Mouse (Mus musculus): ENCODE measurements at regions not wholly inside any gene's neighbourhood (a gene's known extent, or its start where the extent isn't known, plus 50 kb on each side); places are given as distances from the start of the nearest gene placed in this dataset.

DNA sequence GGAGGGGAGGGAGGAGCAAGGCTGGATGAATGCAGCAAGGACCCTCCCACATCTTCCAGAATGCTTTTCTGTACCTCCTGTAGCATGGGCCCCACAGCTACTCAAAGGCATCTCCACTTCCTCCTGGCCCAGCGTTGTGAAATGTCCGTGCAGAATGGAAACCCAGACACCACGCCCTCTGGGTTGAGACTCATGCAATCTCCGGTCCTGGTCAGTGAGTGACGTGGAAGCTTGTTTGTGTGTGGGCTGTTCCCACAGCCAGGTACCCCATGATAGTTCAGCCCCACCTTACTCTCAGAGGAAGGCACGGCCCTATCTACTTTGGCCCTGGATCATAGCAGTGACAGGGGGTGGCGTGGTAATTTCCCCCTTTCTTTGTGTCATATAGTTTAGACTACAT lies 120.8 kb upstream of the Cxcr4 start:
- DNase-seq: no peak

DNA sequence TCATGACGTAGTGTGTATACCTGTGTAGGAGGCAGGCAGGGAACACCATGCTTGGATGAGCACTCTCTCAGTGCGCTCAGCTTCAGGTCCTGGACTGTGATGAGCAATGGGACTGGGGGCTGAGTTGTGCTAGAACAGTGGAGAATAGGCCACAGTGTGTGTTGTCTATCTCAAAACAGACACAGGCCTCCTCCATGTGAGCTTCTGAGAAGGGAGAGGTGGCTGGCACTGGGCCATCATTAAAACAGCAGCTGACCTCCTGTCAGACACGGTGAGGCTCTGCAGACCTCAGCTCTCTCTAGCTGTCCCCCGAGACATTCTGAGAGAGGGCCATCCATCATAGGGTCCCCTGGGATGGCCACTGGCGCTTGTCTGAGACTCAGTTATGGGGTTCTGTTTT lies 119.0 kb upstream of the Cxcr4 start:
- DNase-seq: no peak

DNA sequence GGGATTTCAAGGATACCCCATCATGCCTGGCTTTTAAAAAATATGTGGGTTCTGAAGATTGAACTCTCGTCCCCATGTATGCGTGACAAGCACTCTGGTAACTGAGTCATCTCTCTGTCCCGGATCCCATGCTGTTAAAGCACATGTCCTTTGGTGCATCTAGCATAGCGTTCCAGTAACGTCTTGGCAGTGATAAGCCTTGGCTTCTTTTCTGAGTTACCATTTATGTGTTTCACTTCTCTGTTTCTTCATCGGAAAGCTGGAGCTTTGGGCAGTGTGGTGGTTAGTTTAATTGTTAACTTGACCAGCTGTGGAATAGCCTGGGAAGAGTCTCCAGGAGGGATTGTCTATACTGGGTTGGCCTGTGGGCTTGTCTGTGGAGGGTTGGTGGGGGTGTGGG lies 115.7 kb upstream of the Cxcr4 start:
- DNase-seq: no peak

DNA sequence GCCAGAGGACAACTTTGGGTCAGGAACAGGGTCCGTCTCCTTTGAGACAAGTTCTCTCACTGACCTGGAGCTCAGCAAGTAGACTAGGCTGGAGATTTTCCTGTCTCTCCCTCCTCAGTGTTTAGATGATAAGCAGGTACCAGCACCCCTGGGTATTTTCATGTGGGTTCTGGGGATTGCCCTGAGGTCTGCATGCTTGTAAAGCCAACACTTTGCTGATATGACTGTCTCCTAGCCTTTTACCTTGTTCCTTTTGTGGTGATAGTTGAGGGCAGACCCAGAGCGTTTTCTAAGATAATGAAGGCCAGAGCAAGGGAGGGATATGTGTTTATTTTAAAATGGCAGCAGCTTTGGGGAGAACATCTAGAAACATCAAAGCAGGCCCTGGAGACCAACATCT lies 114.1 kb upstream of the Cxcr4 start:
- no peak for DNase-seq

DNA sequence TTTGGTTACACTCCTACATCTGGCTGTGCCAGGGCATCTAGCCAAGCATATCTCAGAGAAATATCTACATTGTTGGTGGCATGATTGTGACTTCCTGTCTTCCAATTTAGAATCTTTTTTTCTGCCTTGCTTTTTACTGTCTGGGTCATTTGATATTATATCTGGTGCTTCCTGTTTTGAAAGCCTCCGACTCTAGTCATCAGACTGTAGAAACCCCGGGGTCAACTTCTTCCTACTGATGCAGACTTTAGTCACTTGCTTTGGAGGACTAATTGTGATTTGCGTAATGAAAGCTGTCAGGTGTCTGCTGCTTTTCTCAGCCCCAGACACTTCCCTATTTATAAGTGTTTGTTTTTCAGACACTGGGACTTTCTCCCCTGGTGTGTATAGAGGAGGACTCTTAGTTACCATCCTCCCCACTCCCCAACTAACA lies 113.0 kb upstream of the Cxcr4 start:
- no peak for DNase-seq

DNA sequence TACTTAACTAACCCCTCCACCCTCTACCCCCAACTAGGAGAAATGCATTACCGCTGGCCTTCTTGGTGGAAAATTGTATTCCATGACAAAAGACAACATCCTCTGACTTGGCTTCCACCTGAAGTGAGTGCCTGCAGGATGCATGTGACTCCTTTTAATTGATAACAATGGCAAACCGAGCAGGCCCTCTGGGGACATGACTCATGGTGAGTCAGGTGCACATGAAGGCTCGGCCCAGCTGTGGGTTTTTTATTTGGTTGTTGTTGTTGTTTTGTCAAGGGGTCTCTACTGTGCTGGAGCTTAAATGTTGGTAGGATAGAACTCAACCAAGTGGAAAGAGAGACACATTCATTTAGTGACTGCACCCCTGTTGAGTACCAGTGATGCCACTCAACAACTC lies 109.2 kb upstream of the Cxcr4 start:
- no peak for DNase-seq

DNA sequence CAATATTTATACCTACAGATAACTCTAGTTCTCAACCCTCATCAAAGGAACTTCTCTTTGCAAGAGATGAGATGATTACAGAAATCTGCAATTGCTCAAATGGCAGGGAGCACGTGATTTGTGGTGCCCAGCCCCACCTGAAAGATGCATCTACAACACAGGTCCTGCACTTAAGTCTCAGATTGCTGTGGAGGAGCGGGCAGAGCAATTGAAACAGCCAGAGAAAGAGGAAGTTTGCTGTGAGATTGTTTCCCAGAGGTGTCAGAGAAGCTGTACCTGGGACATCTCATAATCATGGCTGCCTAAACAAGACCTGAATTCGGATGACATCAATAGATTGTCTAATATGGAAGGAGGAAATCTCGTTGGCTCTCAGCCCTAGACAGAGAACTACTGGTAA lies 105.9 kb upstream of the Cxcr4 start:
- no peak for DNase-seq

DNA sequence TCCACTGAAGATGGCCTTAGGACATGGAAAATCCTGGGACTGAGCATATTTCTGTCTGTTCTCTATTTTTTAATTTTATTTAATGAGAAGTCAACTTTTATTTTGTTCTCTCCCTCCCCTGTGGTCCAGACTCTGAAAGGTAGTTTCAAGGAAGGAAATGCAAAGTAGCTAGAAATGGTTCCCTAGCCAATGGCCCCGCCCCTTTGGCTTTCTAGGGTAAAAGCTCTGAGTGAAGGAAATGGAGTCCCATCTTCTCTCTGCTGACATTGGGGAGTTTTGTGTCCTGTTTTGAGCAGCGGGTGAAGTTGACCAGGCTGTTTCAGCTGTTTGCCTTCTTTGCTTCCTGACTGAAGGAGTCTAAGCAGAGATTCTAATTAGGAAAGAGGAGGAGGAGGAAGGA lies 103.8 kb upstream of the Cxcr4 start:
- DNase-seq: peak; percentile 68

DNA sequence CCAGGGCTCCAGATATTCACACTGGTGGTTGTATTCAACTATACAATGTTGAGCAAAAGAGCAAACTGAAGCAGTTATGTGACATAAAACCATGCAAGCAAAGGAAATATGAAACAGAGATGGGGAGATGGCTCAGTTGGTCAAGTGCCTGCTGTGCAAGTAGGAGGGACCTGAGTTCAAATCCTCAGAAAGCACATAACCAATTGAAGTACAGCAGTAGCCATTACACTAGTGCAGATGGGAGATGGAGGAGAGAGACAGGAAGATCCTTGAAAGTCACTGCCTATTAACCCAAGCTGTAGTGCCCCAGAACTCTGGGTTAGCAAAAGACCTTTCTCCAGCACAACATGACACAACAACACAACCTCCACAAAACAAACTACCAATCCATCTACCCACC lies 100.7 kb upstream of the Cxcr4 start:
- DNase-seq: no peak

DNA sequence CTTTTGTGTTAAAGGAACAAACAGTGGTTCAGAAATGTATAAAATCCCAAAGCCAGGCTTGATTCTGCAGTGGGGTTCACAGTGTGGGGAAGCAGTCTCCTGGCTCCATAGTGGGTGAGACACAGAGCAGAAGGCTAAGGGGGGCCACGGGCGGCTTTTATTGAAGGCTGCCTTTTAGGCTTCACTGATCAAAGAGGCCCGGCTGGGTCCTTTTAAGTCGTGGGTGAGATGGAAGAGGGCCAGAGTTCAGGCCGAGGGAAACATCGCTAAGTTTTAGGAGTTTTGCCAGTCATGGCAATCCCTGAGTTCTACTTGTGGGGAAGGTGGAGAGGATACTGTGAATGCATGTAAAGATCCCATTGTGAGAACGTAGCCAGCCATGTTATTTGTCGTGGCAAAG lies 100.2 kb upstream of the Cxcr4 start:
- no peak for DNase-seq

DNA sequence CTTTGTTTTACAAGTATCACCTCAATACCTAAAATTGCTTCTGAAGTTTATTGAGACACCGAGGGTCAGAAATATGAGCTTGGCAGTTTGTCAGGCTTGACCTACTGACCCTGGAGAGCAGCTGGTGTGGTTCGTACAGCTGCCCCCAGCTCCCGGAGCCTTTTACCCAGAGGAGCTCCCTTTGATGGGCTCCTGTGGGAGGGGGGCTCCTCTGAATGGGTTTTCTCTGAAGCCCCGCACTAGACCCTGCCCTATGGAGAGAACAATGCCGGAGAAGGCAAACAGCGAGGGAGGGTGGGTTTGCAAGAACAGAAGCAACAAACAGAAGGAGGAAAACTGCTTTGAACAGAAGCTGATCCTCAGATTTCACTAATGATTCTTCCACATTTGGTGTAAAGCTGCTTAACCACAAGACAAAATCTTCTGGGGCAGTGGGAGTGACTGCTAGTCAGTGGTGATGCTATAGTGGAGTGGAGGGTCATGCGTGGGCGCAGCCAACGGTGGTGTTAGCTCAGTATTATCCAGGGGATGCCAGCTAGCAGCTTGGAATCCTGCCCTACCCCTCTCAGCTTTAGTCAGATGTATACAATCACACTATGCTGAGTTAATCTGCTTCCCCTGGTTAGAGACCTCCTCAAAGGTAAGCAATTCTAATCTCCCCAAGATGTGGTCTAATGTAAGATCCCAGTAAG lies 95.3 kb upstream of the Cxcr4 start:
- DNase-seq: no peak

DNA sequence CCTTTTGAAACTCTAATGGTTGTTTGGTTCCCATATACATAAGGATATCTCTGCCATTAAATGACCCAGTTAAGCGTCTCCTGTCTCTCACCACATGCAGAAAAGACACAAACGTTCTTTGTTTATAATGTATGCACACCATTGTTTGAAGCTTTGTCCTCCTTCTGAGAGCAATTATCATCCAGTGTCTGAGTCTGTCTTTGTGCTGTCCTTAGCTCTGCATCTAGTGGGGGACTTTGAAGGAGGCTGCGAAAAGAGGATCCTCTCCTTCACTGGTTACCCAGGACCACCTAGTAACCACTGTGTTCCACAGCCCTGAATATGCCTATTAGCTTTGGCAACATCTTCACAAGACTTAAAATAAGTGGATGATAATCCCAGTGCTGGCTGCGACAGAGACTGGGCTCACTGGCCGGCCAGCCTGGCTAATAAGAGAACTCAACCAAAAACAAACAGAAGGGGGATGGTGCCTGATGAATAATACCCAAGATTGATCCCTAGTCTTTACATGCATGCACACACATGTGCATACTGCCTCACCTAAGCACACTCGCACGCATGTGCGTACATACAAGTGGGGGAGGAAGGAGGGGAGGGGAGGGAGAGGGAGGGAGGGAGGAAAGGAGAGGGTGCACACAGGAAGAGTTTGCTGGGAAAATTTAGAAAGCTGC lies 93.5 kb upstream of the Cxcr4 start:
- no peak for DNase-seq

DNA sequence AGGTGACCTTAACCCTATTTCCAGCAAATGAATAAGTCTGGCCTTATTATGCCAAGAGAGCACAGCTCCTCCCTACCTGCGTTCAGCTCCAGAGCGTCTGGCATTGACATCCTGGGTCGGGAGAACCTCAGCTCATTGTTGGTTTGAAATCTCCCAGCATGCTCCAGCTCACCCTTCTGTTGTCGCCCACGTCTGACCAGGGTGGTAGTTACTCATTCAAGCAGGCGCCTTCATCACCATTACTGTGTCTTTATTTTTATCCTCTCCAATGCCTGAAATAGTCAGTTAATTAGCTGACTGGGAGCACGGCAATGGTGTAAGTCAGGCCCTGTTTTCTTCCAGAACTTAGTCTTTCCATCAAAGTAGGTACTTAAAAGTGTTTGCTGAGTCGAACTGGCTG lies 90.8 kb upstream of the Cxcr4 start:
- no peak for DNase-seq

DNA sequence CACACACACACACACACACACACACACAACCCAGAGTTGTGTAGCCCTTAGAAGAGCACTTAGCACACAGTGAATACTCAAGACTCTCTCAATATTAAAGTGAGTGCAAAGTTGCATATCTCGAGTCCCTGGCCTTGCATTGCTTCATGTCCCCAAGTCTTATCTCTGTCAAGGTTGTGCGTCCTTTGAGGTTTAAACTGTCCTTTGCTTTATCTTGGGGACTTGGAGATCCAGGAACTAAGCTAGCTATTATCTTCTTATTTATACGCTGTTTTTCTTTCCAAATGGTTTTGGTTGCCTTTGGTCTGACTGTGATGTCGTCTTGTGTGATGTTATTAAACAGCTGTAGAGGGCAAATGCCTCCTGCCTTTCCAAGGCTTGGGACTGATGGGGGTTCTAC lies 89.2 kb upstream of the Cxcr4 start:
- no peak for DNase-seq

DNA sequence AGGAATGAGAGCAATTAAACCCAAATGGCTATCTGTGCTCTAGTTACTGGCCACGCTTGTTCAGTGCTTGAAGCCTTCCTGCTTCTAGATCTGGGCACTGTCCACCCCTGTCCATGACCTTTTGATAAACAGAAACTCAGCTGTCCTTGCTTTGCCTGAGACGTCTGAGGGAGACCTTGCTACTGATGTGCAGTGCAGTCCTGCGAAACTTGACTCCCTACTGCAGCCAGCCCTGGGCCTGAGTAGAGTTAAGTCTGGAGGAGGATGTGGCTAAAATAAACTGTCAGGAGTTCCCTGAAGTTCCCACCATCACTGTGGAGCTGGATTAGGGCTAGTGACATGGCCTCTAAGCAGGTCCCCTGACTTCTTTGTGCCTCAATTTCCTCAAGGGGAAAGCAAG lies 88.4 kb upstream of the Cxcr4 start:
- no peak for DNase-seq

DNA sequence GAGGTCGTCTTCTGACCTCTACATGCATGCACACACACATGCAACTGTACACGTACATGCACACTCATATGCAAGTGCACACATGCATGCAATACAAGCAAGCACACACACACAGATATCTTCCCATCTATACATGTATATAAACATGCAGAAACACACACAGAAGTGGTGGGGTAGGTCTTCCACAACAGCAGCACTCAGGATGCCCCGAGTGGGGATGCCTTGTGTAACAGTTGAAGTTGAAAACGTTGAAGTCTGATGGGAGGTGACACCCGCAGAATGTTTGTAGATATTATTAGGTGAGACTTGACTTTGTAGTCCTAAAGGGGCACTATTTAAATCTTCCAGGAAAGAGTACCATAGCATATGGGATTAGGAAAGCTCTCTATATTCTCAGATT lies 87.9 kb upstream of the Cxcr4 start:
- no peak for DNase-seq

DNA sequence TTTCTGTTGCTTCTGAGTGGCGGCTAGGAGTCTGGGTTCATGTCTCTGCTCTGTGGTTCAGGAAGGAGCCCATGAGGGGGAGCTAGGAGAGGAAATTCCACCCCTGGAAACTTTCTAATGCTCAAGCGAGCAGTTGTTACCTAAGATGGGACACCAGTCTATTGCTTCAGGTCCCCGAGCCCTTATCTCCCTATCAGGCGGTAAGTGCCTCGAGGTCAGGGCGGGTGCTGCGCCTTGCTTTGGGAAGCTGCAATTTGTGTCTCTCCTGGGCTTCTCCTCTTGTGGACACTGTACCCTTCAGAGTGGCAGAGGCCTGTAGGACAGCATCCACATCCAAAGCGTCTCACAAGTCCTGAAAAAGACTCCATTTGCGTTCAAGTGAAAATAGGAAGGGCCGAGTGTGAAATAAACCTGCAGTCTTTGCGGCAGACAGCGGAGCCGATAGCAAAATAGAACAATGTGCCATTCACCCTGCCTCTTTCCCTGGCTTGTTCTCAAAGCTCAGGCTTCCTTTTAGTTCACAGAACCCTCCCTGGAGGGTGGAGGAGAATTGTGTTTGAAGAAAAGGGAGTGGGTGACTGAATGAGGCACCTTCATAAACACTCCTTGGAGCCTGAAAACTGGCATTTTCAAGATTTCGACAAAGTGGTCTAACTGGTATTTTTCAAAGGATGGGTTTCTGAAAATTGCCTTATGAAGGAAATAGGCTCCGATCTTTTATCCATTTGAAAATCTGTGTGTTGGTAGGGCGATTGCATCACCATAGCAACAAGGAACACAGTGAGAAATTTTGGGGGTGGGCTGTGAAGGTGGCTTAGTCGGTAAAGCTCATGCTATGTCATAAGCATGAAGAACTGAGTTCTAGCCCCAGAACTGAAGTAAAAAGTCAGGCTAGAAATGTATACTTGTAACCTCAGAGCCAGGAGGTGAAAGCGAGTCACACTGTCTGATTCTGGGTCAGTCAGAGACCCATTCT lies 87.2 kb upstream of the Cxcr4 start:
- no peak for DNase-seq

DNA sequence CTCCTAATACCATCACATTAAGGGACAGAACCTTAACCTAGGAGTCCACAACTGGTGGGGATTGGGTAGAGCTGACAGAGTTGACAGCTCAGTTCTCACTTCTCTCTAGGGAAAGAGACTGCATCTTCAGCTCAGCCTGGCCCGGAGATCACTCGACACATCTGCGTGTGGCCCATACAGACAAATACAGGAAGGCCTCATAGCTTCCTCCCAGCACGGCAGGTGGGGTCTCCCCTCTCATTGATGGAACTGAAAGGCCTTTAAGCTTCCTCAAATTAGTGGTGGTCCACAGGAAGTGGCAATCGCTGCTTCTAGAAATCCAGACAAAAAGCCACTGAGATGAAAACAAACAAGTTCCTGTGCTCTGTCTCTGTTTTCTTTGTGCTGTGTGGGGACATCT lies 83.4 kb upstream of the Cxcr4 start:
- peak; percentile 32 for DNase-seq

DNA sequence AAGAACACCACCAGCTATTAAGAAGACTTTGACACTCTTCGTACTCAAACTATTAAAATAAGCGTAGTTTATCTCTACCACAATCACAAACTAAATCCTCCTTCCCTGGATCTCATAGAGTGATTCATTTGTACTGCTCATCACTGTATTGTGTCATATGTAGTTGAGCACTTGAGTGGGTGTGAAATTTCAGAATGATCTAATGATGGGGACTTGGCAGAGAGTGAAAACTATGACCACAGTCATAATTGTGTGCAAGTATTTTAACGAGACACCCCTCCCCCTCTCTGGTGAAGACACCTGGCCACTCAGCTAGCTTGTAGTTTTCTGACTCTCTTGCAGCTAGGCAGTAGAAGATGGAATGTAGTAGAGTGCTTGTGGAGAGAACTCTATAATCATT lies 80.2 kb upstream of the Cxcr4 start:
- no peak for DNase-seq

DNA sequence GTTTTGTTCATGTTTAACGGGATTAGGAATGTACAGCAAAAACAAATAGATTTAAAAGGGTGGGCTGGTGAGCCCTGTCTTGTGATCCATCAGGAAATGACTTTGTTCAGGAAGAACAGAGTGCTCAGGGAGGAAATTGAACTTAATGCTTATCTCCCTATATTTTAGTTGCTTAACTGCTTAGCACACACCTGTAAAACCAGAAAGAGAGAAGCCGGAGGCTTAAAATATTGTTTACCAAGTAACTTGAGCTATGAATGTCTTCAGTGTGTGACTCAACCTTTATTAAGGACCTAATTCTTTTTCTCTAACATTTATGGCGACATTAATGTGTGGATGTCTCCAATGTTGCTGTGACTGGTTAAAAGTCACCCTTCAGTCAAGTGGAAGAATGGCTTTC lies 79.4 kb upstream of the Cxcr4 start:
- DNase-seq: no peak

DNA sequence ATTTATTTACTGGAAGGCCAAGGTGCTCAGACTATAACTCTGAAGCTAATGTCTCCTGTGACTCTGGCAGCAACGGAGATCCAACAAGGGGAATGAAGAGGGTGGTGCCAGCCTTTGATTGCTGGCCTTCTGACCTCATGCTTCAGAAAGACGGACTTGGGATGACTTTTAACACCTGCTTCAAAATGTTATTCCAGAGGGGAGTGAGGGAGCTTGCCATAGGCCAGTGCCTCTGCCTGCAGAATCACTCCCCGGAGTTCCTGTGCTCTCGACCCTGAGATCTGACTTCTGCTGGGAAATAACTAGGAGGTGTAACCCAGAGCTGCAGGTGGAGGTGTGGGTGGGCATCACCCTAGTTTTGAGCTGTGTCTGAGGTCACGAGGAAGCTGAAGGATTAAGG lies 78.9 kb upstream of the Cxcr4 start:
- no peak for DNase-seq

DNA sequence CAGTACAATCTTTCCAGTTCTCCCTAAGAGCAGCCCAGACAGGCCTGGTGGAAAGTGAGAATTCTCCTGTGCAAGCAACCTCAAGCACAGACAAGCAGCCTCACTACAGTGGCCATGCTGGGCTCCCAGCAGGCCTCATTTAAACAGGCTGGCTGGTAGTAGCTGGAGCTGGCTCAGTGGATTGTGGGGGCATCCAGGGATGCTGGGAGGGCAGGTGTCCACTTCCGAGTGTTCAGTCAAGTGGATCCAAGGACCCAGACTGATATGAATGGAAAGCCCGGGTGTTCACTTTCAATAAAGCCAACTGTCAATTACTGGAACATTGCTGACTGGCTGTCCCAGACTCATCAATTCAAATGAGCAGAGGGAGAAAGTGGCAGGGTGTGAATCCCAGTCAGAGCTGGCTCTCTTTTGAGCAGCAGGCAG lies 77.2 kb upstream of the Cxcr4 start:
- DNase-seq: no peak

DNA sequence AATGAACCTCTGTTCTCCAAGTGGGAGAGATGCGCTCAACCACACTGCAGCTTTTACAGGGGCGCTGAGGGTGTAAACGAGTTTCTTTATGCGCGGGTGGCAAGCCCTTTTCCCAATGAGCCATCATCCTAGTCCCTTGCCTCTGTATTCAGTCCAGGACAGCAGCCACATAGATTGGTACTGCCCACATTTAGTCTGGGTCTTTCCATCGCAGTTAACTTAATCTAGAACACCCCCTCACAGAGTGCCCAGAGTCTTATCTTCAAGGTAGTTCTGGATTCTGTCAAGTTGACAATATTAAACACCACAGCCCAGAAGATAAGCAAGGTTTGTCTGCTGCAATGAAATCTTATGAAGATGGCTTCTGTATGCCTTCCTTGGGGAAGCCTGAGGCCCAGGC lies 76.6 kb upstream of the Cxcr4 start:
- DNase-seq: no peak
